Mouse (Mus musculus): ENCODE results near the gene Fbp1.

- TF ChIP-seq CTCF (IDR thresholded peaks at IDR 0.05; ENCODE audit: low read depth): no peak
- TF ChIP-seq EP300 (IDR thresholded peaks at IDR 0.05; ENCODE audit: low read depth): no peak
Measured at GRCm38 (mm10) chr13:62932452-62932851, 44.4 kb upstream of the Fbp1 start.

Measured in liver, embryonic 14.5 days (tissue).